Mouse (Mus musculus) layer of hippocampus, adult 2 months (tissue): Measurements from ENCODE around the gene Bco1. TPM values are rescaled to one million over a fixed set of nuclear protein-coding genes. Genes with fewer than 3 reads are reported as not detected.

Experiments used
- DNase-seq, 2 experiments: peaks; one replicate each; pipeline ENCODE4 v3.0.0; 2022; ENCODE audit warnings: low spot score in 2 of 2
- H3K27ac ChIP-seq: fragments of 200-600 bp; 2 replicates; pipeline ENCODE4 v1.8.1; 2022
- H3K4me3 ChIP-seq: fragments of 200-600 bp; 2 replicates; pipeline ENCODE4 v1.8.1; 2022; ENCODE audit warnings: mild to moderate bottlenecking
- CTCF ChIP-seq: fragments of 200-600 bp; conservative IDR thresholded peaks from 2 replicates; pipeline ENCODE4 v1.8.1; 2022; ENCODE audit warnings: antibody characterized with exemption, mild to moderate bottlenecking, moderate library complexity
- total RNA-seq, 2 experiments: library from RNA; stranded (reverse); gene quantifications; 2 replicates each; pipeline ENCODE4 v1.2.3; 2021

The Bco1 gene
- total RNA-seq, 2 experiments from 2014 or later = not detected

DNA sequence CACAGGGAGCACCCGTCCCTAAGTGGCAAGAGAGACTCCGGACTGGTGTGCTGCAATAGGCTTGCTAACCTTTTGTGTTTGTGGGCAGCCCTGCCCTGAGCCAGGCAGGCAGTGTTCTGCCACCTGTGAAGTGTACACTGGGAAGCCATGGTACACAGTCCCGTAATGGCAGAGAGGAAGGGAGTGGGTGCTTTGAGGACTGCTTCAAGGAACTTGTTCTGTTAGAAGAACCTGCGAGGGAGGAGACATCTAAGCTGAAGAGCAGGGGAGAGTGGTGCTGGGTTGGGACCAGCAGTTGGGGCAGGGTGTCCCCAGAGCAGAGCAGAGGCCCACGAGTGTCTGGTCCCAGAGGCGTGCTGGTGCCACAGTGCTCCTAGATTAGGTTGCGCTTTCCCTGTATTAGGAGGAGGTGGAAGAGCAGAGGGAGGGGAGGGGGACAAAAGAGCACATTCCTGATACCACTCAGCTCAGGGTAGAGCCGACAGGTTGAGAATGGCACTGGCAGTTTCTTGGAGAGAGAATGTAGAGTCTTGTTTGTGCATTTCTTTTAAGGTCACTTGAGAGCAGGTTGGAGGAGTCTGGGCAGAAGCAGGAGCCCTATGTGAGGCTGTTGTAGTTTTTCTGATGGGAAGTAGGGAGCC is 71.7 kb downstream of the Bco1 start:
- H3K4me3 ChIP-seq = no peak overlapping the region
- no peak for DNase-seq
- TF ChIP-seq CTCF = no peak
- no peak overlapping the region for H3K27ac ChIP-seq

DNA sequence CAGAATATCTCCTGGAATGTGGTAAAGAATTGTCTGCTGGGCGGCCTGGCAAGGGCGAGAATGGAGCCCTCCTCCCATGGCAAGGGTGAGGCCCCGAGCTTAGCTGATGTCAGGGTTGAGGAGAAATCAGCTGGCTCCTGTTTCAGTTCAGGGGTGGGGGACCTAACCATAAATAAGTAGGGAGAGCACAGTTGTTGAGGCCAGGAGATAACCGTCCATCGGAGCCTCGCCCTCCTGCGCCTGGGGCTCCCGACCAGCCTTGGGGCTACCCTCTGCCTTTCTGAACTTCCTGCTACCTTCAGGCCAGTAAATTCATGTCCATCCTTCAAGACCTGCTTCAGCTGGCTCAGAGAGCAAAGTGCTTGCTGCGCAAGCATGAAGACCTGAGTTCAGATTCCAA is 72.7 kb downstream of the Bco1 start:
- H3K27ac ChIP-seq = no peak overlapping the region
- DNase-seq = no peak
- no peak for TF ChIP-seq CTCF
- H3K4me3 ChIP-seq = no peak overlapping the region

- no peak for TF ChIP-seq CTCF
- no peak overlapping the region for H3K4me3 ChIP-seq
- H3K27ac ChIP-seq = no peak overlapping the region
- no peak for DNase-seq
Measured at GRCm38 (mm10) chr8:117171826-117172225, 76.2 kb downstream of the Bco1 start.

DNA sequence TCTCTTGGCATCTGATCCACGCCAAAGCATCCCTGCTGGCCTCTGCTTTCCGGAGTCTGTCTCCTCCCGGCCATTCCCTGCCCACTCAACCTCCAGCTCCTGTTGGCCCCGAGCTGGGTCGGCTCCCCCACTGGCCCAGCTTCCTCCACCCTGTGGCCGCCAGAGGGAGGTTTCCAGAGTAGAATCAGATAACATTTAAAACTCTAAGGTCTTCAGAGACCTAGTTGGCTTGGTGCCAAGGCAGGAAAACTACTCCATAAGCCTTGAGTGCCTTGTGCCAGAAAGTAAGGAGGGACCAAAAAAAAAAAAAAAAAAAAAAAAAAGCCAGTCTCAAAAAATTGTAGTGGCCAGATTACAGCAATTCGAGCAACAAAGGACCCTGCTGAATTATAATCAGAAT is 77.2 kb downstream of the Bco1 start:
- Histone ChIP-seq H3K27ac (no peak overlapping the region), H3K4me3 (no peak overlapping the region)
- DNase-seq = no peak
- peak; percentile 39 for TF ChIP-seq CTCF

- TF ChIP-seq CTCF = no peak
- no peak overlapping the region for H3K4me3 ChIP-seq
- H3K27ac ChIP-seq = 0 out of 2 replicates have a peak overlapping the region, but pooled peaks have one; percentile 23
- DNase-seq = no peak
Measured at GRCm38 (mm10) chr8:117173690-117174089, 78.0 kb downstream of the Bco1 start.

GRCm38 (mm10) chr8:117174536-117174935 is 78.9 kb downstream of the Bco1 start:
- DNase-seq = peak in 1 of 2 experiments; percentile 24
- TF ChIP-seq CTCF = no peak
- Histone ChIP-seq H3K27ac (peak overlapping the region; percentile 23; the same call in 1 of the 2 replicates), H3K4me3 (no peak overlapping the region)

- no peak overlapping the region for H3K4me3 ChIP-seq
- TF ChIP-seq CTCF = no peak
- no peak overlapping the region for H3K27ac ChIP-seq
- DNase-seq = no peak
Measured at GRCm38 (mm10) chr8:117176308-117176707, 80.7 kb downstream of the Bco1 start.

DNA sequence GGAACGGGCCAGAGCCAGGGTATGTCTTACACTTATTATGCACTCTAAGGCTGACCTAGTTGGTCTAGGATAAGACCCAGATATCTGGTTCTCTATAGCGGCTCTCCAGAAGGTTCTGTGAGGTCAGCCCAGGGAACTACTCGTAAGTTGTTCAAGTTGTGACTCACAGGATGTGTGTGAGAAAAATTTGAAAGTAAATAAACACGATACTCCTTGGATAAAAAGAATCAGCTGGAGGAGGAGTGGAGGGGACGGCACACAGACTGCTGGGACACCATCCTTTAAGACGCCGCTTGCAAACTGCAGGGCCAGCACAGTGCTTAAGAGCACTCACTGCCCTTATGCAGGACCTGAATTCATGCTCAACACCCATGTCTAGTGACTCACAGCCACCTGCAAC is 81.6 kb downstream of the Bco1 start:
- no peak overlapping the region for H3K4me3 ChIP-seq
- H3K27ac ChIP-seq = no peak overlapping the region
- no peak for DNase-seq
- TF ChIP-seq CTCF = no peak

DNA sequence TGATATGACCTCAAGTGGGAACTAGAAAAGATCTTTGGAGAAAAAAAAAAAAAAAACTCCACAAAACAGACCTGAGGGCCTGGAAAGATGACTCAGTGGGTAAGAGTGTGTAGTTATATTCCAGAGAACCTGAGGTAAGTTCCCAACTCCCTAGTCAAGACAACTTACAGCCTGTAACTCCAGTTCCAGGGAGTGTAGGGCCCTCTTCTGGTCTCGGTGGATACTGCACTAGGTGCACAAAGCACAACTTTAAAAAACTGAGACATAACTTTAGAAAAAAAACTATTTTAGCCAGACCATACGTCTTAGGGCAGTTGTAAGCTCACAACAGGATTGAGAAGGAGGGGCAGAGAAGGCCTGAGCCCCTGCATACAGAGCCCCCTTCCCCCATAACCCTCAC is 82.4 kb downstream of the Bco1 start:
- H3K27ac ChIP-seq = no peak overlapping the region
- DNase-seq = no peak
- peak; percentile 52 for TF ChIP-seq CTCF
- H3K4me3 ChIP-seq = no peak overlapping the region

- Histone ChIP-seq H3K27ac (no peak overlapping the region), H3K4me3 (no peak overlapping the region)
- TF ChIP-seq CTCF = no peak
- DNase-seq = no peak
Measured at GRCm38 (mm10) chr8:117178676-117179075, 83.0 kb downstream of the Bco1 start.

DNA sequence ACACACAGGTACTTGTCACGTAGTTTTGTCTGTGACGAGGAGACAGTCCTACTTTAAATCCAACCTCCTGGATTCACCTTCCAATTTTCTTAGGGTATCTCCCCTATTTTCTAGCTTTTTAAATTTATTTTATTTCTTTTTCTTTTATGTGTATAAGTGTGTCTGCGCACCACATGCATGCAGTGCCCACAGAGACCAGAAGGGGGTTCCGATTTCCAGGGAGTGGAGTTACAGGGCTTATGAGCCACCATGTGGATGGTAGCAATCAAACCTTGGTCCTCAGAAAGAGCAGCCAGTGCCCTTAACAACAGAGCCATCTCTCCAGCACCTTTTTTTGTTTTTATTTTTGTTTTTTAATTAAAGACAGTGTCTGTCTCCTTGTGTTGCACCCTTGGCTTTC is 87.1 kb downstream of the Bco1 start:
- Histone ChIP-seq H3K4me3 (no peak overlapping the region), H3K27ac (no peak overlapping the region)
- peak; percentile 63 for TF ChIP-seq CTCF
- no peak for DNase-seq

Other genes with a start within 250 kb of the Bco1 start
- 10 to 100 TPM; 11.9 to 13.5 TPM for gene Cmc2, start 174.4 kb upstream of the Bco1 start, total RNA-seq
- gene Cenpn, start 174.1 kb upstream of the Bco1 start, total RNA-seq = 1 to 10 TPM; 1.5 to 1.7 TPM
- 10 to 100 TPM; 41.6 to 42.2 TPM for gene Atmin, start 152.5 kb upstream of the Bco1 start, total RNA-seq
- gene 1700030J22Rik, start 116.9 kb upstream of the Bco1 start, total RNA-seq = 1 to 10 TPM; 6.9 to 7.5 TPM
- 10 to 100 TPM; 39.9 to 42.9 TPM for gene Gcsh, start 102.3 kb upstream of the Bco1 start, total RNA-seq
- gene Pkd1l2, start 13.4 kb upstream of the Bco1 start, total RNA-seq = under 1 TPM in 1 of 2 experiments, not detected in 1; 0.10 TPM
- gene Gan, start 62.3 kb downstream of the Bco1 start, total RNA-seq = 10 to 100 TPM; 16.6 to 17.6 TPM
- gene Cmip, start 161.2 kb downstream of the Bco1 start, total RNA-seq = 100 to 1,000 TPM; 269 to 286 TPM